Mouse (Mus musculus) midbrain, embryonic 15.5 days (tissue): ENCODE results near the gene Igbp1. TPM values are rescaled to one million over a fixed set of nuclear protein-coding genes. Genes with fewer than 3 reads are reported as not detected.

Experiments
- ATAC-seq: fragments of 200-750 bp; cut with Nextera tagmentation; replicated peaks from 2 replicates; pipeline ENCODE4 v1.8.0; 2017; ENCODE audit warnings: moderate TSS enrichment
- H3K27ac ChIP-seq: fragments of 300-500 bp; sonication (generic); 2 replicates; pipeline ENCODE4 v1.5.1; 2015; ENCODE audit warnings: mild to moderate bottlenecking, inconsistent platforms
- H3K27me3 ChIP-seq: fragments of 300-500 bp; sonication (generic); replicated peaks from 2 replicates; pipeline ENCODE4 v1.6.1; 2015; ENCODE audit warnings: inconsistent platforms
- H3K36me3 ChIP-seq: fragments of 300-500 bp; sonication (generic); replicated peaks from 2 replicates; pipeline ENCODE4 v1.6.1; 2015; ENCODE audit warnings: inconsistent platforms
- H3K4me1 ChIP-seq: fragments of 300-500 bp; sonication (generic); 2 replicates; pipeline ENCODE4 v1.6.1; 2015; ENCODE audit warnings: inconsistent platforms
- H3K4me2 ChIP-seq: fragments of 300-500 bp; sonication (generic); 2 replicates; pipeline ENCODE4 v1.6.1; 2015; ENCODE audit warnings: inconsistent platforms, mild to moderate bottlenecking, moderate library complexity
- H3K4me3 ChIP-seq: fragments of 300-500 bp; sonication (generic); 2 replicates; pipeline ENCODE4 v1.5.1; 2015; ENCODE audit warnings: mild to moderate bottlenecking, inconsistent platforms
- H3K9ac ChIP-seq: fragments of 300-500 bp; sonication (generic); 2 replicates; pipeline ENCODE4 v1.6.1; 2015; ENCODE audit warnings: mild to moderate bottlenecking, inconsistent platforms
- H3K9me3 ChIP-seq: fragments of 300-500 bp; sonication (generic); 2 replicates; pipeline ENCODE4 v1.6.1; 2016; ENCODE audit warnings: inconsistent platforms
- WGBS: fragments of 180-500 bp; shearing (Covaris S2); methylation state at CpG from one replicate; pipeline ENCODE4 v1.1.7; 2015; ENCODE audit warnings: mixed read lengths; 5-methylcytosine and 5-hydroxymethylcytosine counted together
- polyA plus RNA-seq: library from polyadenylated mRNA; unstranded; fragments of >200 nt; fragmentation: Nextera tagmentation; extraction: Ambion mirVana; gene quantifications from 2 replicates; pipeline ENCODE4 v1.2.1, GENCODE M21; 2015

Igbp1 gene
- polyA plus RNA-seq, 1 experiment from 2014 or later, result 24.9 TPM

DNA sequence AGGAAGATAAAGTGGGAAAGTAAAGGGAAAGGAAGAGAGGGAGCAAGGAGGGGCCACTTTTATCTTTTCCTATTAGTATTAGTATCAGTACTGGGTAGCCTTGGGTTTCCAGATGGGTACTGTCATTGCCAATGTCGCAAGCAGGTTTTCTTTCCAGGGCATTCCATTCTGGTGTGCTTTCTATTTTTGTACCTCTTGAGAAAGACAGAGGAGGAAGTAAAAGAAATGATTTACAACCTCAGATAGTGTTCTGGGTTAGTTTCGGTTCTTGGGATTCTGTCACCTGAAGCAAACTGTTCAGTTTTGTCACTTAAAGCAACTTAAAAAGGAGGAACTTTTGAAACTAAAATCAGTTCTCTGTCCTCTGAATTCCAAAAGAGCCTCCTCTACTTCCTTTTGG is 24.4 kb downstream of the Igbp1 start:
- H3K9me3 ChIP-seq, result no peaks in the 10 kb centered on the region
- no peak overlapping the region for H3K4me3 ChIP-seq
- no peak for ATAC-seq
- H3K27me3 ChIP-seq, result no peaks in the 10 kb centered on the region; the same call in none of the 2 replicates
- no peaks in the 10 kb centered on the region for H3K36me3 ChIP-seq
- H3K27ac ChIP-seq, result no peak overlapping the region
- H3K9ac ChIP-seq, result no peak overlapping the region
- WGBS, result 89% methylated on average over 2 of the region's 2 CpGs
- no peaks in the 10 kb centered on the region for H3K4me1 ChIP-seq
- no peak overlapping the region for H3K4me2 ChIP-seq

DNA sequence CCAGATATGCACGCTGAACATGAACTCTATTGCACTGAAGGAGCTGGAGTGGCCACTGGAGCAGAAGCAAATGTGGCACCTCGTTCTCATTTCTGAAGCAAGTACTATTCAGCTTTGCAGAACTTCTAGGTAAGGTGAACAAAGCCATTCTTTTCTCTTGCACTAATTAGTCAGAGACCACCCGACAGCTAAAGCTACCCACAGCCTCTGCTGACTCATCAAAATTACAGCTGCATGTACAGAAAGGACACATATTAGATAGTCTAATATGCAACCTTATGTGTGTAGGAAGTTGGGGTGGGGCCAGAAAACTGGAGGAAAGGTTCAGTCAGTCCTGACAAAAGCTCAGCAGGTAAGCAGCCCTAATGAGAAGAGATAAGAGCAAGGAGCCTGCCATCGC is 30.4 kb downstream of the Igbp1 start, which contains the start of gene Dgat2l6:
Dgat2l6 (plus strand) TSS at position 368 of the 400 bp plus-strand sequence.
- WGBS, result 80% methylated on average over 4 of the region's 4 CpGs
- Histone ChIP-seq H3K9me3 (no peaks in the 10 kb centered on the region), H3K4me3 (no peak within 1 kb of the TSS), H3K27me3 (peaks cover 10% of the 10 kb centered on the region), H3K36me3 (no peaks in the 10 kb centered on the region), H3K4me1 (no peaks in the 10 kb centered on the region), H3K4me2 (no peak within 1 kb of the TSS), H3K9ac (no peak within 1 kb of the TSS), H3K27ac (no peak within 1 kb of the TSS)
- ATAC-seq, result no peak

DNA sequence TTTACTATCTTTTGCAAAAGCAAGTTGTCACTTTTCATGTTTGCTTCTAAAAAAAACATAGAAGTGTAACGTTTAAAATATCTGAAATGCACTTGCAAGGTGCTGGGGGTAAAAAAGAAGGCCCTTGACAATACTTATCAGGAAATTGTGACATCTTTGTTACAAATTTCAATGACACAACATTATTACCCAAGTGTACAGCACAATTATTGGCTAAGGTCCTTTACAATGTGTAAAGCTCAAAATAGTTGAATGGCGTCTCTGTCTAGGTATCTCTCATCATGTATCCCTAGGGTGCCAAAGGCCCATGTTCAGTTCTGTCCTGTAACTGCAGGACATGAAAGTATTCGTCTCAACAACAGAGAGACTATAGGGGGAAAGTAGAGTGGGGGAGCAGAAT is 61.9 kb downstream of the Igbp1 start:
- Histone ChIP-seq H3K27ac (no peak overlapping the region), H3K9me3 (no peaks in the 10 kb centered on the region), H3K4me1 (no peaks in the 10 kb centered on the region), H3K36me3 (no peaks in the 10 kb centered on the region), H3K9ac (no peak overlapping the region), H3K4me3 (no peak overlapping the region), H3K4me2 (no peak overlapping the region), H3K27me3 (no peaks in the 10 kb centered on the region)
- WGBS, result 90% methylated on average over 3 of the region's 3 CpGs
- ATAC-seq, result no peak

DNA sequence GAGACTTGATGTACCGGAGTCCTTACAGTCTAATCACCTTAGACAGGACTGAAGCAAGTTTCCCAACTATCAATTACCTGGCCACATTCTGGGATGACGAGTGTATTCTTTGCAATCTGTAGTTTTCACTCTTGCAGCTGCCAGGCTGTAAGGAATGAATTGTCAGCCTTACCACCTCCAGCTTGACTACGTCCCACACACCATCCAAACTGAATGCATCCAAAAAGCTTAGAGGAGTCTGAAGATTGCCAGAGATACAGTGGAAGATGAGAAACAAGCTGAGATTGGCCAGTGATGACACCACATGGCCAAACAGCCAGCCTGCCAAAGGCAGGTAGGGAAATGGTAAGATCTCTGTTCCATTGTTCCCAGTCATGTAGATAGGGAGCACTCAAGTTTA is 71.6 kb downstream of the Igbp1 start:
- Histone ChIP-seq H3K36me3 (no peaks in the 10 kb centered on the region), H3K27me3 (no peaks in the 10 kb centered on the region), H3K9me3 (no peaks in the 10 kb centered on the region), H3K4me2 (no peak overlapping the region), H3K4me1 (no peaks in the 10 kb centered on the region), H3K4me3 (no peak overlapping the region), H3K27ac (no peak overlapping the region), H3K9ac (no peak overlapping the region)
- WGBS, result 84% methylated on average over 3 of the region's 3 CpGs
- no peak for ATAC-seq

Other genes with a start within 250 kb of the Igbp1 start
- gene Otud6a, start 65.3 kb upstream of the Igbp1 start, polyA plus RNA-seq, result not detected in 2 replicates
- gene Awat2, start 51.6 kb upstream of the Igbp1 start, polyA plus RNA-seq, result 0.10 and 0.37 TPM in 2 replicates
- 0.05 TPM in 1 of 2 replicates, not detected in the other for gene Dgat2l6, start 30.5 kb downstream of the Igbp1 start, polyA plus RNA-seq
- not detected in 2 replicates for gene Awat1, start 78.0 kb downstream of the Igbp1 start, polyA plus RNA-seq
- gene P2ry4, start 100.6 kb downstream of the Igbp1 start, polyA plus RNA-seq, result not detected in 2 replicates
- not detected in 2 replicates for gene Arr3, start 111.2 kb downstream of the Igbp1 start, polyA plus RNA-seq
- 4.0 and 4.6 TPM in 2 replicates for gene Kif4, start 131.4 kb downstream of the Igbp1 start, polyA plus RNA-seq
- 94.0 and 98.2 TPM in 2 replicates for gene Pdzd11, start 132.3 kb downstream of the Igbp1 start, polyA plus RNA-seq
- gene Gdpd2, start 235.6 kb downstream of the Igbp1 start, polyA plus RNA-seq, result 34.1 and 35.0 TPM in 2 replicates